Mouse (Mus musculus): Measurements from ENCODE around the gene Pecr.

Gene Pecr

DNA sequence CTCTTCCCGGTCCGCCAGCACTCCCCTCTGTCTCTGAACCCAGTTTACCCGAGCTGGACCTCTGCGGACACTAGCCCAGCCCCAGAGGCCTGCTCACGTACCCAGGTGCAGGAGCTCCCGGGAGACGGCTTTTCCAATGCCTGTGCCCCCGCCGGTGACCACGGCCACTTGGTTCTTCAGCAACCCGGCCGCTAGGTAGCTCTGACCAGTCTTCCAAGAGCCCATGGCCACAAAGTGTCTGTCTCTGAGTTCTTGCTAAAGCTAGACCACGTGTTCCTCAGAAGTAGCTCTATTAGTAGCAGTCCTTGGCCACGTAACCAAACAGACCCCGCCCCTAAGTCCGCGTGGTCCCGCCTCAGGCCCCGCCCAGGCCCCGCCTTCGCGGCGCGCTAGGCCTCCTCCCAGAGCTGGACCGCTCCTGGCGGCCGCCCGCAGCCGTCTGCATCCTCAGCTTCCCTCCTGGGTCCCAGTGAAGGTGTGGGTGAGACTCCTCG, at the start of gene Pecr, which contains the start of gene Tmem169:
Gene Pecr (minus strand): TSS at position 323 of the 494 bp plus-strand sequence.
Gene Tmem169 (plus strand): TSS at position 378 of the 494 bp plus-strand sequence.
- peak; percentile 79 for DNase-seq (ENCODE audit: low read depth, low spot score)

DNA sequence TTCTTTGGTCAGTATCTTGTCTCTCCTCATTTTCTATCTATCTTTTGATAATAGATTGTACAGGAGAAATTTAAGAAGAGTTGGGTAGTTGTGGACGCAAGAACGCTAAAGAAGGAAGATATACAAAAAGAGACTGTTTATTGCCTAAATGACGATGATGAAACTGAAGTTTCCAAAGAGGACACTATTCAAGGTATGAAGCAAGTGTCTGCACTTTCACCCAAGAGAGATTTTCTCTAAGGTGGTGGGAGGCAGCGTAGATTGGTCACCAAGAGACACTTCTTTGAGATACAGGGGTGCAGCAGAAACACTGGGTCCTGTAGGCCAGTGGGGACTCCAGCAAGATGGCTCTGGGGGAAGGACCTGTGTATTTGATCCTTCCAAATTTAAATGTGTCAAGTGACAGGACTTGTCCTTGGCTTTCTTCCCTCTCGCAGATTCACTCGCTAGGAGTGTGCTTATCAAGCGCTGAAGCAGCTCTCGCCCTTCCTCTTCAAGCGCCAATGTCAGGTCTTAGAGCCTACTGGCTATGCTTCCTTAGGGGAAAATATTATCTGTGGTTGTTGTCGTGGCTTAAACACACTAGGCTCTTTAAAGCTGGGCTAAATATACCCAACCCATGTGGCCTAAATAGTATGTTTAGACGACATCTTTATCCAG, 42.2 kb upstream of the Pecr start:
- no peak for DNase-seq (ENCODE audit: low read depth, low spot score)

DNA sequence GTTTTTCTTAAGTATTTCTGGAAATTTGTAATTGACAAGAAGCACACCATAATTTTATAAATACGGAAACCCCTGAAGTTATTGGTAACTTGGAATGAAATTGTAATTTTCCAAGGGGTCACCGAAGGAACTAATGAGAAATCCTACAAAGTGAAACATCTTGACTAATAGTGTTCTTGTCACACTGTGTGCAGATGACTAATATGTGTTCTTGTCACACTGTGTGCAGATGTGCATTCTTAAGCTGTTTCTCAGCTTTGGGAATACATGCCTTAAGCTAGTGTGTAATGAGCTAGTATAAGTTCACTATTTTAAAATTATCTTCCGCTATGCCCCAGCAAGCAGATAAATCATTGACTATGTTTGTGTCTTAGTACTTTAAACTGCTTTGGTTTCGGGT, 39.1 kb upstream of the Pecr start:
- no peak for DNase-seq (ENCODE audit: low read depth, low spot score)

DNA sequence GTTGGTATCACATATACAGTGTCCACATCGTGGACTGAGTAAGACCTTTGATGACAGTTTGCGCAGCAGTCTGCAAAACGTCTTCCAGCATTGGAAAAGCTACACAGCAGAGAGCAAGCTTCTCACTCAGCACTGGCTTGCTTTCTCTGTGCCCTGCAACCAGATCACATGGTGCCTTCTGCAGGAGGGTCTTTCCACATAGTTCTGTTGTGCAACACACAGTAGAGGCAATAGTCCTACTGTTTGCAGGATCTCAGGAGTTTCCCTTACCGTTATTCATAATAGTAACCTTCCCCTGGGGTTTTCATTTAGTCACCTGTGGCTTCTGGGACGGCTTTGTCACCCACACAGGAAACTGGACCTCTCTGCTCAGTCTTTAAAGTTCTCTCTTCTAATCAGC, 36.6 kb upstream of the Pecr start:
- no peak for DNase-seq (ENCODE audit: low read depth, low spot score)

DNA sequence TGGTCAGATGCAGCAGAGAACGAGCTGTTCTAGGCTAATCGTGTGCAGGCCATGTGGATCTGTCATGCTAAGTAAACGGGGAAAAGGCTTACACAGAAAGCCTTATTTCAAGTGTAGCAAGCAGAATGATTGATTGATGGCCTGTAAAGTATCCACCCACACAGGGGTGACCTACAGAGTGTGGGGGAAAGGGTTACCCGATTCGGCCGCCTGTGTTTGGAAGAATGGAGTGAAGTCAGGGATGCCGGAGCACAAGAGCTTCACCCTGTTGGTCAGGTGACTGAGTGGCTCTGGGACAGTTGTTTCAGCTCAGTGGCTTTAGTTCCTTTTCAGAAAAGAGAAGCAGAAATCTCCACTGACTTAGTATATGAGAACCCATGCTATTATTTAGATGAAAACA, 32.8 kb upstream of the Pecr start:
- no peak for DNase-seq (ENCODE audit: low read depth, low spot score)

DNA sequence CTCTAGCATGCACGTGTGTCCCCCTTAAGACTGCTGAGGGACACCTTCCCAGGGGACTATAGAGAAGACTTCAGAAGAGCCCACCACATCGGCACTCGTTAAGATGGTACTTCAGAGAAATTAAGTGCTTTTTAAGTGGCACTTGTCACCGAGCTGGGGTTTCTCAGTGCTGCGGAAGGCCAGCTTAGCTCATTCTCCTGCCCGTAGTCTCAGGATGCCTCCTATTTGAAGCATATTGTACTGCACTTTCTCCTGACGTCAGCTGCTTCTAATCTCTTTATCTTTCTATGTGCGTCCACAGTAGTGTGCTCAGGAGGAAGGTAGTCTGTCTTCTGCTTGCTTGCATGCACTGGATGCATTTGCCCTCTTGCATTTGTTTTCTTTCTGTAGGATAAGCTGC, 32.3 kb upstream of the Pecr start:
- DNase-seq (ENCODE audit: low read depth, low spot score): no peak

DNA sequence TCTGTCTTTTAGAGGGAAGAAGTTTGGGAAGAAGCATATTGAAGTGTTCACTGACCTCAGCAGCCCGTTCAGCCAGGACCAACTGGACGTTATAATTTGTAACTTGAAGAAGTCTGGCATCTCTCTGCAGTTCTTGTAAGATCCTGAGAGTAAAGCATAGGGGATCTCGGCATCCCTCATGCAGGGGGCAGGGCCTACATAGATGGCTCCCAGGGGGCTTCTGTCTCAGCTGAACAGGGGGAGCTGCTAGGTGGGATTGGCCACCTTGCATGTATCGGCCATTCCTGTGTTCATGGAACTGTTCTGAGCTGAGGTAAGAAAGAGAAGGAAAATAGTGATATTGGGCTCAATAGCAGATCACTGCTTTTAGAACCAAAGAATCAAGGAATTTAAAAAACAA, 31.3 kb upstream of the Pecr start:
- DNase-seq (ENCODE audit: low read depth, low spot score): no peak

DNA sequence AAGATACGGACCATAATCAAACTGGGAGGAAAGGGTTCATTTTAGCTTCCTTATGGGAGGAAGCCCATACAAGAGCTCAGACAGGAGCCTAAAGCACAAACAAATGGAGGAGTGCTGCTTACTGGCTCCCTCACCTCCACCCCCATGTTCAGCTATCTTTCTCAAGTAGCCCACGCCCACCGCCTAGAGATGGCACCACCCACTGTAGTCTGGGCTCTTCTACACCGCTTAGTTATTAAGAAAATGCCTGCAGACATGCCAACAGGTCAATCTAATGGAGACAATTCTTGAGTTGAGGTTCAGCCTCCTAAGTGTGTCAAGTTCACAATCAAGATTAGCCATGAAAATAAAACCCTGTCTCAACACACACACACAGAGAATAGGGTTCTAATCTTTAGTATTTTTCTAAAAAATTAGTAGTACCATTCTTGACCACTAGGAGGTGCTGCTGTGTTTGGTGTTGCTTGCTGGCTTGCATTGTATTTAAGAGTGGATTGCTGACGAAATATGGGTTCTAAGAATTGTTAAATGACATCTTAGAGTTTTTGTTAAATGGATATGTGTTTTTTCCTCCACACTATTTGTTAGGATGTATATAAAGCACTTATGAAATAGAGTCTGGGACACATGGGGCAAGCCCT, 29.4 kb upstream of the Pecr start:
- DNase-seq (ENCODE audit: low read depth, low spot score): peak; percentile 42

DNA sequence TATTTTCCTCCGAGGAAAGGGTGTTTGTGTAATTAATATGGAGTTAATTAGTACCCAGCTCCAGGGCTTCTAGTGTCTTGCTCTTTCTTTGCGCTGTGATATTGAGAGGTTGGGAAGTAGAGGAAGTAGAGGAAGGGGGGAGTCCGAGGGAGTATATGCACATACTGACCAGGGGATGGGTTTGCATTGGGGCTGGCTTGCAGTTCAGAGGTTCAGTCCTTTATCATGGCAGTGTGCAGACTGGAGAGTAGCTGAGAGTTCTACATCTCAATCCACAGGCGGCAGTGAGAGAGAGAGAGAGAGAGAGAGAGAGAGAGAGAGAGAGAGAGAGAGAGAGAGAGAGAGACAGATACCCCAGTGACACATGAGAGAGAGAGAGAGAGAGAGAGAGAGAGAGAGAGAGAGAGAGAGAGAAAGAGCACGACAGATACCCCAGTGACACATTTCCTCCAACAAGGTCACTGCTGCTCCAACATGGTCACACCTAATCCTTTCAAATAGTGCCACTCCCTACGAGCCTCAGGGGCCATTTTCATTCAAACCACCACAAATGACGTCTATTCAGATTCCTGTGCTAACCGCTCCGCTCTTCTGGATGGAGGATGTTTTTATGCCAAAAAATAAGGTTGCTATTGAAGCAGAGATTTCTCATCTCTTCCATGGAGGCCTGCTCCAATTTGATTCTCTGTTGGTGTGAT, 28.7 kb upstream of the Pecr start:
- DNase-seq (ENCODE audit: low read depth, low spot score): no peak

DNA sequence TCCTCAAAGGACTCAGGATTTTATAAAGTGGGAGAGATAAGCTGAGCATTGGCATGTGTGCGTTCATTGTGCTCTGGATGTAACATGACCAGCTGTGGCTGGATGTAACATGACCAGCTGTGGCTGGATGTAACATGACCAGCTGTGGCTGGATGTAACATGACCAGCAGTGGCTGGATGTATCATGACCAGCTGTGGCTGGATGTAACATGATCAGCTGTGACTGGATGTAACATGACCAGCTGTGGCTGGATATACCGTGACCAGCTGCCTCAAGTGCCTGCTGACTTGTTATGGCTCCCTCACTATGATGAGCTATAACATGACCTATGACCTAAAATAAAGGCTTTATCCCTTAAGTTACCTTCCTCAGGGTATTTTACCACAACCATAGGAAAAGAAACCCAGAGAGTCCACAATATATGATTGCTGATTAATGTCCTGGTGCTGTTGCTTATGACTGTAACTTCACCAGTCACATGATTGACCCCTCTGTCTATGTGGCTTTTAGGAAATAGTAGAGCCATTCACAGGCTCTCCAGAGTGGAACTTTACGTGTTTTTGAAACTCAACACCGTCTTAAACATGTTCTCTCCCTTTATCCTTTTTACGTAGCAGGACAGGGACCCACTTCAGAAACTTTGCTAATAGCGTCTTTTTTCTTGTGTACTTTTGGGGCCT, 25.8 kb upstream of the Pecr start:
- no peak for DNase-seq (ENCODE audit: low read depth, low spot score)

DNA sequence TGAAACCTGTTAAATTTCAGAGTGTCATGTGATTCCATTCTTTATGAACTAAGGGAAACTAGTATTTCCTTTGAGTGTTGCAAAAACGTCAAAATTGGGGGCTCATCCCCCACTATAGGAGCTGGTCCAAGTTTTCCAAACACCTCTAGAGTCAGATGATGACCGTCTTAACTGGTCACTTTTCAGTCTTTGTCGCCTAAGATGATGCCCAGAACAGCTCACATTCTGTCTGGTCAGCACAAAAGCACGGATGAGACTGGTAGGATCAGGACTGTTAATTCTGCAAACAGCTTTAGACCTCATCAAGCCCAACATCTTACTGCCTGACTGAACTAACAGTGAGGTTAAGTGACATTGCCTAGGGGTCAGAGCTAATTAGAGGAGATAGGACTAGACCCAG, 24.8 kb upstream of the Pecr start:
- no peak for DNase-seq (ENCODE audit: low read depth, low spot score)

DNA sequence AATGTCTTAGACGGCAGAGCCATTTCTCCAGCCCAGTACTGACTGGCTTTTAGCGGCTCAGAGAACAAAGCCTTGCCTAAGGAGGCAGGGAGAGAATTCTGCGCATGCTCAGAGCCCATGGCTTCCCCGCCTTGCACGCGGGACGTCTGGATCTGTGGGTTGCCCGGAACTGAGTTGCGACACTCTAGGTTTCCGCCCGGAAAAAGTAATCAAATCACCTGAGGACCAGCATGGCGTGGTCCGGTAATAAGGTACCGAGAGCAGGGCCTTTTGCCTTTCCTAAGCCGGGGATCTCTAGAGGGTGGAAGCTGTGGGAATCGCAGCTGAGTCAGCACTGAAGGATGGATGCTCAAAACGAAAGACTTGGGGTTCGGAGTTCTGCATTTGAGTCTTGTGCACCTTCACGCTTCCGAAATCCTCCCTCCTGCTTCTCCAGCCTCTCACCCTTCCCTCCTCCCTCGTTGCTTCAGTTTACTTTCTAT, 23.2 kb upstream of the Pecr start, which contains the start of gene Xrcc5:
Gene Xrcc5 (plus strand): TSS at position 105 of the 482 bp plus-strand sequence.
- peak; percentile 95 for DNase-seq (ENCODE audit: low read depth, low spot score)

DNA sequence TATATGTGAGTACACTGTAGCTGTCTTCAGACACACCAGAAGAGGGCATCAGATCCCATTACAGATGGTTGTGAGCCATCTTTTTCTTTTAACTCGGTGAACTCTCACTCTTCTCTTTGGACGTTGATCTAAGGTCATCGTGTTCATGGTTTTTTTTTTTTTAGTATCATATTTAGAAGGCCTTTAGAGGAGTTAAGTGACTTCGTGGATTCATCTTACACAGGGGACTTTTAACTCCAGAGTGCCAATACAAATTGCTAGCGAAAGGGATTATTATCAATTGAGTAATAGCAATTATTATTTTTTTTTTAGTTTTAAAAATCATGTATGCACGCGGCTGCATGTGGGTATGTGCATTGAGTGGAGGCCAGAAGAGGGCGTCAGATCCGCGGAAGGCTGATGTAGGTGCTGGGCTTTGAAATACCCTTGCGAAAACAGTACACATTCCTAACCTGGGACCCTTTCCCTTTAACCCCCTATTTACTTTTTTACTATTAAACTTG, 22.6 kb upstream of the Pecr start:
- DNase-seq (ENCODE audit: low read depth, low spot score): no peak

DNA sequence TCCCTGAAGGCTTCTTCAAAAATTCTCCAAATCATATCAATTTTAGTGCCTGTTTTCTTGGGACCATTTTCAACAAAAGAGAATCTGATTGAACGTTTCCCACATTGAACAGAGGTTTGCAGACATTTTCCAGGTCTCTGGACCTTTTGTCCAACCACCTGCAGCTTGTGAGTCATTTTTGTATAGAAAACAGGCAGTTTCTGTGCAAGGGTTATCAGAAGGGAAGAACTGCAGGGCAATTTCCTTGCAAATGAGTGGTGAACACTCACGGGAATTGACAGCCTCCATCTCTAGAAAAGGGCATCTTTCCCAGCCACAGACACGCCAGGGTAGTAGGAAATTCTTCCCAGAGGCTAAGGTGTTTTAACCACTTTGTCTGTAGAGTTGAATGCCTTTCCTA, 22.1 kb upstream of the Pecr start:
- no peak for DNase-seq (ENCODE audit: low read depth, low spot score)

DNA sequence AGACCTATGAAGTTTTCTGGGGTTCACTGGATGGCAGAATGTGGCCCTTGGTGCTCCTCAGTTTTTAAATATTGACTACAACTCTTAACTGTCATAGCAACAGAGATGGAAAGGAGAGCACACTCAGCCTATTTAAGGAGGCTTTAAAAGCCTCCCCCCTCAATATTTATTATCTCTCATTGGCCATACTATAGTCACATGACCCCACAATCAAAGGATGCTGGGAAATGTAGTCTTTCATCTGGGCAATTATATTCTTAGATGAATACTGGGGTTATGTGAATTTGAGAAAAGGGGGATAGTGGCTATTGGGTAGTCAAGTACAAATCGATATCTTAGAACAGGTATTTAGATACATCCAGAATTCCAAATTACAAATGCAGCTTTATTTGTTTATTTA, 17.7 kb upstream of the Pecr start:
- DNase-seq (ENCODE audit: low read depth, low spot score): no peak

DNA sequence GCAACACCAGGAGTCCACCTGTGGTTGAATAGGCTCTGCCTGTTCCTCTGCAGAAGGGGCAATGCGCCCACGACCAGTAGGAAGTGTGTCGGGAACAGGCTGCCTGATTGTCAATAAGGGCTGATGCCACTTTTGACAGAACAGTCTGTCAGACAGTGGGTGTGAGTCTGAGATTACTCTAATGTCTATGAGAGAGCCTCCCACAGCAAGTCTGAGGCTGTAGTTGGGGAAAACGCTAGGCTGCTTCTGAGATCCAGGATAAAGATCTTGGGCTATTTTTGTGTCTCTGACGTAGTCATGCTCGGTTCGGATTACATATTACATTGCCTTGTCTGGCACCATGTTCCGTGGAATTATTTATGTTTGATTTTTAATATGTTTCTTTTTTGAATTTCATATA, 11.6 kb upstream of the Pecr start:
- no peak for DNase-seq (ENCODE audit: low read depth, low spot score)

DNA sequence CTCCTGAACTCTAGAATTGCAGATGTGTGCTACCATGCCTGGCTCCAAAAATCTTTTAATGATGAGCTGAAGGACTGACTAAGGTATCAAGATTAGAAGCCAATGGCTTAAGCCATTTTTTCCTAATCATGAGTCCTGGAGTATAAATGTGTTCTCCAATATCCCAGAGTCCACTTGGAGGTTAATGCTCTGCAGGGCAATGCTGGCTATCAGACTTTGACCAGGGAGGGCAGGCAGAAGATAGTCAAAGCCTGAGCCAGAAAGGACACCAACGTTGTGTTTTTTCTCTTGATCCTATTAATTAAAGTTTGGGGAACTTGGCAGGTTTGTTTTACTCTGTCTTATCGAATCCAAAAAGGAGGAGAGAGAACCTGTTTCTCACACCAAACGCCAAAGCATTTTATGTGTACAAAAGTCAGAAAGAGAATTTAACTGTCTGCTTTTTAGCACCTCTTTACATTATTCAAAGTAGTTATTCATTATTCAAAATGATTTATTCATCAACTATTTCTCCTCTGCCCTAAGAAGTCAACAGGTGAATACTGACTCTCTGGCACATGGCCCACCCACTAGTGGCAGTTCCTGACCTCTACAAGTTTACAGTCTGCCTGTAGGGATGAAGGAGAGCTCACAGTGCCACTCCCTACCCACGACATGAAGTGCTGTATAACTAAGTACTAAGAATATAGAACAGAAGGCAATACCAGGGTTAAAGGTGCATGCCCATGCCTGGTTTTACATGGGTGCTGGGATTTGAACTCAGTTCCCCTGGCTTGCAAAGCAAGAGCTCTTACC, 10.0 kb upstream of the Pecr start:
- DNase-seq (ENCODE audit: low read depth, low spot score): no peak

DNA sequence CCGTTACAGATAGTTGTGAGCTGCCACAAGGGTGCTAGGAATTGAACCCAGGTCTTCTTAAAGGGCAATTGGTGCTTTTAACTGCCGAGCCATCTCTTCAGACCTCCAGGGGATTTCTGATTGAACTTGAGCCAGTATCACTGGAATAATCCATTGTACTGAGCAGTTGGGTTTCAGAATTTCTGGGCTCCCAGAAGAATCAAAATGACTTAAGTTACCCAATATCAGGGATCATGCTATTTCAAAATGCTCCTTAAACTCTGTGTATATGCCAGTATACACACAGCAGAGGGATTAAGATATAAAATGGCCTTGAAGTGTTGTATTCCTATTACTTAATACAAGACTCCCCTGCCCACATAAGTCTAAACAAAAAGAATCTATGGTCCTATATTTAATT, 7.8 kb upstream of the Pecr start:
- no peak for DNase-seq (ENCODE audit: low read depth, low spot score)

DNA sequence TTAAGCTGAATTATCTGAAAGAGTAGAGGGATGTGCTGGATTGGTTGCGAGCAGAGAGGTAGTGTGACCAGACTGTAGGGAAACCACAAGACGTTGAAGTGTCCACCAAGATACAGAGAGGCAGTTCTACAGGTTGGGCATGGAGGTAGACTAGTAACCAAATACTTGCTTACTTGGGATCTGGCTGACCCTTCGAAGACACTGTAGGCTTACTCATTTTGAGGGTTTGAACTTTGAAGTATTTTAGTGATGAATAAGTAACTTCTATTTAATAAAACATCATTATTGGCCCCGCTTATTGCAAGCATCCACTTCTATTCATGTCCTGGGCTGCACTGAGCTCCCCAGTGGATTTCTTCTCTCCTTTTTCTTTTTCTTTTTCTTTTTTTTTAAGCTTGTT, 7.3 kb upstream of the Pecr start:
- no peak for DNase-seq (ENCODE audit: low read depth, low spot score)

DNA sequence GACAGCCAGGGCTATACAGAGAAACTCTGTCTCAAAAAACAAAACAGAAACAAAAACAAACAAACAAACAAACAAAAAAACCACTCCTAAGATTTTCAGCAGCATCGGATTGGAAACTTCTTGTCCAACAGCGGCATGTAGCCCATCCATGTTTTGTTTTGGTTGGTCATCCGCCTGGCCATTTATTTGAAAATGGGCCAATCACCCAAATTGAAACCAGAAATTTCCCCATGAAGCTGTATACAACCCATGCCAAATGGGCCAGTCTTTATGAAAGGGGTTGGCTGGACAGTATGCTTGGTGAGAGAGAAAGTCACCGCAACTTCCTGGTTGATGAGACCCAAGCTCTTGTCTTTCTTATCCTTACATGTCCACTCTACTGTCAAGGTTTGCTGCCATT, 6.8 kb upstream of the Pecr start:
- DNase-seq (ENCODE audit: low read depth, low spot score): no peak

DNA sequence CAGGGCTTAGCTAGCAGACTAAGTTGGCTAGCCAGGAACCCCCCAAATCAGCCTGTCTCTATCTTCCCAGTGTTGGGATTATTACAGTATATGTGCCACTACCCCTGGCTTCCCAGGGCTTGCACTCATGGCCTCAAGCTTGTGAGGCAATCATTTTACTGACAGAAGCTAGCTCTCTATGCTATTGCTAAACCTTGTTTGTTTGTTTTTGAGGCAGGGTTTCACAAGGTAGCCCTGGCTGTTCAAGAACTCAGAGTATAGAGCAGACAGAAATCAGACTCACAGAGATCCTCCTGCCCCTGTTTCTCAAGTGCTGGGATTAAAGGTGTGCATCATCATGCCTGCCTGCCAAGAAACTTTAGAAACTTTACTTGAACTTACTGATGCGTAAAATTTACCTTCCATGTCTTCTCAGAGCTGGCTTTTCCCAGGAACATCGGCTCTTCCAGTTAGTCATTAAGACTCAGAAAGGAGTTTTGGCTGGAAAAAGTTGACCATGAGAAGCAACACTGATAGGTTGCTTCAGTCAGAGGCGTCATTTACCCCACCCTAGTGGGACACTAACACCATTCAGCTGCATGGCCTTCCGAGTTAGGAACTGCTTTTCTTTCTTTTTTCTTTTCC, 4.5 kb upstream of the Pecr start:
- DNase-seq (ENCODE audit: low read depth, low spot score): no peak
